Mouse (Mus musculus) adrenal gland, postnatal 25 days (tissue): ENCODE results near the gene Ropn1. TPM values are rescaled to one million over a fixed set of nuclear protein-coding genes. Genes with fewer than 3 reads are reported as not detected.
"Not testable (repeated sequence)": the region's sequence is repeated elsewhere in the genome, so short reads cannot be mapped to it uniquely, and the experiment has no call there.

Source experiments
- DNase-seq: peaks from one replicate; pipeline ENCODE4 v3.0.0; 2021; ENCODE audit warnings: mixed read lengths
- long read RNA-seq: library from polyadenylated mRNA; stranded (forward); transcript quantifications from one replicate; pipeline ENCODE4 v2.0.0, GENCODE M21; 2021
- total RNA-seq: library from RNA; stranded (reverse); gene quantifications from 2 replicates; pipeline ENCODE4 v1.2.3, GENCODE M21; 2021

Ropn1 gene
- total RNA-seq: not detected in 2 replicates
- long read RNA-seq: 0 reads

- DNase-seq: no peak
These were observed at the start of gene Ropn1 for GRCm38 (mm10) chr16:34649621-34650020. Ropn1 (plus strand) TSS chr16:34649921.

- DNase-seq: no peak
These were observed 47.8 kb upstream of the Ropn1 start for GRCm38 (mm10) chr16:34601954-34602353.

DNA sequence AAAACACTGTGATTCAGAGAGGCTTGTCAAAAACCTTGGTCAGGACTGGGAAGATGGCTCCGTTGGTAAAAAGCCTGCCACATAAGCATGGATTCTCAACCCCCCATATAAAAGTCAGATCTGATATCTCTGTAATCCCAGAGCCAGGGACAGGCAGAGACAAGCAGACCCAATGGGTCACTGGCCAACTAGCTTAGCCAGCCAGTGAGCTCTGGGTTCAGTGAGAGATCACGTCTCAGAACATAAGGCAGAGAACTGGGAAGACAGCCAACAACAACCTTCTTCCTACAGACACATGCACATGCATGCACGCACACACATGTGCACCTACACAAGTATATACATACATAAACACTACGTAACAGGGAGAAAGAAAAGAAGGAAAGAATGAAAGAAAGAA lies 46.6 kb upstream of the Ropn1 start:
- no peak for DNase-seq

- no peak for DNase-seq
These were observed 45.9 kb upstream of the Ropn1 start for GRCm38 (mm10) chr16:34603854-34604253.

DNA sequence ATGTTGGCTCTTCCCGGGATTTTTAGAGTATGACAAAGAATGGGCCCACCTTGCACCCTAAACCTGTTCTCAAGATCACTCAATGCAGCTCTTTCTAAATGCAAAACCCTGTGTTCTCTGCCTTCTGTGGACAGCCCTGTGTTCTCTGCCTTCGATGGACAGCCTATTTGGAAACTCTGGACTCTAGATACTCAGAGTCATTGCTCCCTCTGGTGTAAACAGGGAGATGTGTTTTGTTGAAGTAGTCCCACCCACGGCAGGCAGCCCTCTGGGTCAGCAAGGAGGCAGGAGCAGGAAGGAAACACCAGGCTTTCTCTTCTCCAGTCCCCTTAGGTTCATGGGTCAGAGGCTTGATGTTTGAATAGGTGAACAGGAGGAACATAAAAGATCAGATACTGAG lies 44.0 kb upstream of the Ropn1 start:
- DNase-seq: peak; percentile 14

DNA sequence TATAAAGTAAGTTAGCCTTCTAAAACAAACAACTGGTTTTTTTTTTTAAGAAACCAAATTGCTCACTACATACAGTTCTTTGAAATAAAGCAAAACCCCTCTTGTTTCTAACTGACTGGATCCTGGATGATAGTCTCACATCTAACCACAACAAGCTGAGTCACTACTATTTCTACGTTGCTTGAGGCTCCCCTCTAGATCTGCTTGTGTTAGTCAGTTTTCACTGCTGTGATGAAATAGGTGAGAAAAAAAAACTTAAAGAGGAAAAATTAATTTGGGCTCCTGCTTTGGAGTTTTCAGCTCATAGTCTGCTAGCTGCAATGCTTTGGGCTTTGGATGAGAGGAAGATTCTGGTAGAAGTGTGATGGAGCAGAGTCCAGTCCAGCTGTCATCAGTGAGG lies 39.6 kb upstream of the Ropn1 start:
- DNase-seq: no peak

- DNase-seq: no peak
These were observed 35.7 kb upstream of the Ropn1 start for GRCm38 (mm10) chr16:34614021-34614420.

GRCm38 (mm10) chr16:34627591-34627990 lies 22.1 kb upstream of the Ropn1 start:
- no peak for DNase-seq

- no peak for DNase-seq
These were observed 21.3 kb upstream of the Ropn1 start for GRCm38 (mm10) chr16:34628397-34628796.

- DNase-seq: no peak
These were observed 14.2 kb upstream of the Ropn1 start for GRCm38 (mm10) chr16:34635557-34635956.

GRCm38 (mm10) chr16:34643511-34644259 lies 6.0 kb upstream of the Ropn1 start:
- no peak for DNase-seq

DNA sequence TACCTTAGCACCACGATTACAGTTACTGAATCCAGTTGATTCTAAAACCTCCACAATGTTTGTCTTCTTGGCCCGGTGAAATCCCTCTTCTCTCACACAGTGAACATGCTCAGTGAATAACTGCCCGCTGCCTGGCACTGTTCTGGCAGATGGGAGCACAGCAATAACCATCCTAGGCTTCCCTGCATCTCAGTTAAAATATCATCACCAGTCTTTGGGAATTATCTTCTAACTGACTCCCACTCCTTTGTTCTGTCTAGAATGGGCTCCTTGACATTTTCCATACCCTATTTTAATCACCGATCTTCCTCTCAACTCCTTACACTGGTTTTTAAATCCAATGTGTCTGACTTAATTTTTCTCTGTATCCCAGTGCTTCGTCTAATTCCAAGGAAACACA lies 3.3 kb downstream of the Ropn1 start:
- no peak for DNase-seq

DNA sequence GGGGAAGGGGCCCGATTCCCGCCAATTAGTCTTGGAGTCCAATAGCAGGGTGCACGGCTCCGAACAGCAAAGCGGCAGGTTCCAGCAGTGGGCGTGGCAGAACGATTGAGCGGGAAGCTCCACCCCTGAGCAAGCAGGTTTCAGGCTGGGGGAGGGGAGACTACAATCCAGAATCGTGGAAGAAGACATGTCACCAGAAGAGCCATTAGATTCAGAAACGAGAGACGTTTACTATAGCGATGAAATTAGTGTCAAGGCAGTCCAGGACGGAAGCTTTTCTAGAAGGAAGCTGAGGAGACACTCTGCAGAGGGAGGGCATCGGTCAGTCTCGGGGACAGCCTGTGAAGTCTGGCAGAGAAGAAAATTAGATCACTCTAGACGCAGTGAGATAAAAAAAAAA lies 7.8 kb downstream of the Ropn1 start:
- not testable (repeated sequence) for DNase-seq

- no peak for DNase-seq
These were observed 8.3 kb downstream of the Ropn1 start for GRCm38 (mm10) chr16:34657983-34658382.

DNA sequence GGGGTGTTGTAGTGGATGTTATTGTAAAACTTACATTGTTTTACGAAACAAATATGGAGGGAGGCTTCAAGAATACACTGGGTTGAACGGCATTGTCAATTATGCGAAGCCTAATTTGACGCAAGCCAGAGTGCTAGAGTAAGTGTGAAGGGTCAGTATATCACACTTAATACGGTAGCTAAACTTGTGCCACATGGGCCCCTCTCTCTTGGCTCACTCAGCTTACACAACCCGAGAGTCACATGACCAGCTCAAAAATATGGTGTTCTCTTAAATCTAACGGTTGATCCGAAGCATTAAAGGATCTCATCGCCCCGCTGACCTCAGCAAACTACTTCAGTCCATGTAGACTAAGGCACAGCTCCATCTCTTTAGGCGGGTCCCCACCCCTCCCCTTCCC lies 8.7 kb downstream of the Ropn1 start:
- DNase-seq: no peak

DNA sequence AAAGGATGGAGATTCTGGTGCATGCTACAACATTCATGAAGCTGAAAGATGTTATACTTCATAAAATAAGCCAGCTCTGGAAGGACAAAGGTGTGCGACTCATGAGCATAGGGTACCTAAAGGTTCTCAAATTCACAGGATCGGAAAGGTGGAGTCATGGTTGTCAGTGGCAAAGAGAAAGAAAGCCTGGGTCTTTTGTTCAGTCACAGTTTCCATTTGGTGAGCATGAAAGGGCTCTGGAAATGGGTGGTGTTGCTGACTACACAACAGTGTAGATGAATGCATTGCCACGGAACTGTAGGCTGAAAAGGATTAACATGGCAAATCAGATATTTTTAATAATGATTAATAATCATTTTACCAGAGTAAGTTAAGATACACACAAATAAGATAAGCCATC lies 14.8 kb downstream of the Ropn1 start:
- DNase-seq: no peak

DNA sequence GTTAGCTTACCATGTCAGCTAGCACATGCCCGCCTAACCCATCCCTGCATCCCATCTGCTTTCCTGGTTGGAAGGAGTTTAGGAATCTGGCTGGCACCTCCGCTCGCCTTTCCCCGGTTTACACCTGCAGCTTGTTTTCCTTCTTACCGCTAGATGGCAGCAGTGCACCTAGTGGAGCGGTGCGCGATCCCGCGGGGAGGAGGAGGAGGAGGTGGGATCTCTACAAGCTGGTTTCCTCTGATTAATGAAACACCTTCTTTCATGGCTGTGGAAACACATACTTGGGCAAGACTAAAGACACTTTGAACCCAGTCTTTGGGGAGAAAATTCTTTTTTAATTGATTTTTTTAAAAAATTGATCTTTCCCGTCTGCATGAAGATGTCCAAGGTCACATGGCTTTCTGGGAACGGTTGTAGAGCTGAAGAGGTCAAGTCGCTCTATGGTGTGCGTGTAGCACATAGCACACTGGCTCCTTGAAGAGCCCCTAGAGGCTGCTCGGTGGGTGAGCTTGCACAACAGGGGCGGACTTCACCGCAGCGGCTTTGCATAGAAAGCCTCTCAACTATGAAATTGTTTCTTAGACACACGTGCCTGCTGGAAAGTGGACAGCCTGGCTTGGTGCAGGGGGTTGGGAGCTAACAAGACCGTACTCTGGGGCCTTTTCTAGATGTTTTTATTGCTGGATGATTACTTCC lies 17.5 kb downstream of the Ropn1 start:
- DNase-seq: peak; percentile 70

DNA sequence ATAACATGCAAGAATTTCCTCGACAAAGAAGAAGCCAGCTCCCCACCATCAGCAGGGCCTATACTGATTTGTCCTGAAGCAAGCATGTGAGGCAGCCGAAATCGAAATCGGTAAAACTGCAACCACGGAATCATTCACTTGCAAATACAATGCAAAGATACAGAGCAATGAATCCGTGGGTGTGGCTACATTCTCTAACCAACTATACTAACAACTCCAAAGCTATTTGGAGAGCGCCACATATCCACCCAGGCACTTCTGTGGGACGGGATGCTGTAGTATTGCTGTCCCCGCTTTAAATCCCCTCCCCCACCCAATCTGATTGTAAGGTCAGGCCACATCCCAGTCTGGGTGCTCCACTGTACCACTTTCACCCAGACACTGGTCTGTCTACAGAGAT lies 18.6 kb downstream of the Ropn1 start:
- no peak for DNase-seq

DNA sequence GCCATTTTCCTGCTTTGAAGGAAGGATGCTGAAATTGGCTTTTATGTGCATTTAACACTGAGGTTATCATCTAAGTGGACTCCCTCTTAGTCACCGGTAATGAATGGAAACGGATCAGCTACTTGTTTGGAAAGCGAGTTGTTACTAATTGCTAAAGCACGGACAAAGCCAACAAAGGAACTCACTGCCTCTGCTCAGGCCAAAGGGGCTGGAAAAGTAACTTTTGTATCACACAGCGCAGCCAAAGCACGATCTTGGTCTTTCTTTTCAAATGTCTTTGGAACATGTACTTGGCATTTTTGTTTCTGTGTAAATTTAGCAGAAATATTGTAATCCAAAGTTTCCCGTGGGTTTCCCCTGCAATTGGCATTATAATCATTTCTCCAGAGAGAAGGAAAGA lies 22.2 kb downstream of the Ropn1 start:
- DNase-seq: no peak

GRCm38 (mm10) chr16:34672822-34673221 lies 23.1 kb downstream of the Ropn1 start:
- DNase-seq: peak; percentile 22

DNA sequence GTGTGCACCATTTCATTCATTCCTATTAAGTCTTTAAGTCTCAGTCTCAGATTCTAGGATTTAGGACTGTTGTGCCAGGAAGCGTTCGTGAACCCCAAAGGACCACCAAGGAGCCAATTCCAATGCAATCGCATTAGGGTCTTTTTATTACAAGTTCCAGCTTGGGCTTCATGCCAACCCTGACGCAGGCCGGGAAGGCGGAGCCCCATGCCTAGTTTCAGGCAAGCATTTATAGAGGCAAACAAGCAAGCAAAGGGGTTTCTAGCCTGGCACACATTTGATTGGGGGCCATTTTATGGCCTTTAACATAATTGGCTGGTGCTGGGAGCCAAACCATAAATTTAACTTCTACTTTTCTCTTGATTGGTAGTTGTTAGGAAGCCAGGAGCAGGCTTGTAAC lies 24.6 kb downstream of the Ropn1 start:
- DNase-seq: no peak

DNA sequence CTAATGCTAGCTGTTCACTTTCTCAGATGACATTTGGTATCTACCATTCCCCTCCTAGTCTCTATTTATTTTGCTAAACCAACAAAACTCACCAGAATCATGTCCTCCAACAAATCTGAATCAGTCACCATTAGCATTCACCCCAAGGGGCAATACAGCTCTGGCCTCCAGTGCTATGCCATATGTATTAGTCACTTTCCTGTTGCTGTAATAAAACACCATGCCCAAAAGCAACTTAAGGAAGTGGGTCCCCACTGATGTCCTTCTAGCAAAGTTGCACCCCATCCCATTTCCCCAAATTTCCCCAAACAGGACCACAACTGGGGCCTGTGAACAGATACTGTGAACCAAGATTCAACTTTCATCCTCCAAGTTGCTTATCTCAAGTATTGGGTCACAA lies 32.1 kb downstream of the Ropn1 start:
- DNase-seq: no peak

DNA sequence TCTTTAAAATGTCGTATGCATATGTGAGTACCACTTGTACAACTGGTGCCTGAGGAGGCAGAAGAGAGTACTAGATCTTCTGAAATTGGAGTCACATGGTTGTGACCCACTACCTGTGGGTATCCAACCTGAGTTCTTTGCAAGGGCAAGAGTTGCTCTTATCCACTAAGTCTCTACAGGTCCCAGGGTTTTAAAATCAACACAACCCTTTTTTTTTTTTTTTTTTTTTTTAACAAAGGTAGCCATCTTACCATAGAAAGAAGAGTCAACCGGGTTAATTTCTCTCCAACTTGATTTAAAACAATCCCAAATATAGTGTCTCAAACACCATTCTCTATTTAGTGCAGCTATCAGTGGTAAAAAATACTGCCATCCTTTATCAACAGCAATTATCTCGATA lies 40.2 kb downstream of the Ropn1 start:
- no peak for DNase-seq
